Mouse (Mus musculus): Measurements from ENCODE around the gene Slc2a1. TPM values are rescaled to one million over a fixed set of nuclear protein-coding genes. Genes with fewer than 3 reads are reported as not detected.

Gene Slc2a1
- polyA plus RNA-seq, 1 experiment from 2014 or later = 29.6 TPM

DNA sequence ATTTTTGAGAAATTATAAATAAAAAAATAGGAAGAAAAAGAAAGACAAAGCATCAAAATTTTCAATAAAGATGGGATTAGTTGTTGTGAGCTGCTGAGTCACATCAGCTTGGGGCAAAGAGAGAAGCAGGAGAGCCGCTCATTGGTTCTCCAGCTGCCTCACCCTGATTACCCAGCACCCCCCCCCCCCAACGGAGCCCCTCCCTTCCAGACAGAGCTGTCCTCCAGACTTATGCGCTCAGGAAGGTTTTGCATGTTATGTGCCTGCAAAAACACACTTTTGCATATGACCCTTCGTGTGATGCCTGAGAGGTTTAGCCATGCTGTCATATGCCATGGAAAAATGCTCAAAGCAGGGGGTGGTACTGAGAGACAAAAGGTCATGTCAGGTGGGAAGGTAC lies 3.7 kb upstream of the Slc2a1 start:
- Histone ChIP-seq H3K4me3 (ENCODE audit: low read depth, low read length) (no peak overlapping the region), H3K36me3 (replicated peaks; ENCODE audit: insufficient read depth, low read length) (no peaks in the 10 kb centered on the region), H3K9me3 (ENCODE audit: low read length) (no peaks in the 10 kb centered on the region), H3K4me2 (ENCODE audit: low read depth, low read length) (peak overlapping the region; percentile 77), H3K4me1 (ENCODE audit: insufficient read depth) (peaks cover 30% of the 10 kb centered on the region), H3K27me3 (ENCODE audit: insufficient read depth, low read length) (no peaks in the 10 kb centered on the region), H3K27ac (ENCODE audit: low read depth) (no peak overlapping the region), H3K9ac (replicated peaks) (peak overlapping the region; percentile 64)
- 38% methylated on average over 4 of the region's 4 CpGs for WGBS (ENCODE audit: insufficient replicate concordance)
- no peak for ATAC-seq
- TF ChIP-seq CTCF (IDR thresholded peaks at IDR 0.05; ENCODE audit: low read depth) = no peak
- TF ChIP-seq EP300 (IDR thresholded peaks at IDR 0.05; ENCODE audit: low read depth) = no peak
- DNase-seq = no peak

DNA sequence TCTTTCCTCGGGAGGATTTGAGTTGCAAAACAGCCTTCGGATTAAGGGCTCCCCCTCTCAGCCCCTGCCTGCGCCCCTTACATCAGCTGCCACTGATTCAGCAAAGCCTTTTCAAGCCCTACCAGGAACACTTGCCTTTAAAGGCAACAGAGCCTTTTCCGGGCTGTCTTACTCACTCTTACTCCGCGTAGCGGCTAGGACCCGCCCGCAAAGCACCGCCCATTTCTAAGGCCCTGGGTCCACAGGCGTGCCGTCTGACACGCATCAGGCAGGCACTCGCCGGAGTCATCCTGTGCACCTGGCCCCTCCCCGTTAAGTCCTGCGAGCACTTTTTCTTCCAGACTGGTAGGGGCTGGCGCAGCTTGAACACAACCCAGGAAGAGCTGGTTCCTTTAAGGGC lies 2.8 kb upstream of the Slc2a1 start:
- peak overlapping the region; percentile 38 for H3K4me3 ChIP-seq (ENCODE audit: low read depth, low read length)
- H3K9ac ChIP-seq (replicated peaks) = peak overlapping the region; percentile 64
- no peaks in the 10 kb centered on the region for H3K27me3 ChIP-seq (ENCODE audit: insufficient read depth, low read length)
- 0% methylated on average over 18 of the region's 18 CpGs for WGBS (ENCODE audit: insufficient replicate concordance)
- H3K27ac ChIP-seq (ENCODE audit: low read depth) = peak overlapping the region; percentile 70
- DNase-seq (peak; percentile 82), ATAC-seq (peak; percentile 55)
- H3K4me2 ChIP-seq (ENCODE audit: low read depth, low read length) = peak overlapping the region; percentile 77
- peaks cover 38% of the 10 kb centered on the region for H3K4me1 ChIP-seq (ENCODE audit: insufficient read depth)
- H3K9me3 ChIP-seq (ENCODE audit: low read length) = no peaks in the 10 kb centered on the region
- TF ChIP-seq CTCF (IDR thresholded peaks at IDR 0.05; ENCODE audit: low read depth) (no peak), EP300 (IDR thresholded peaks at IDR 0.05; ENCODE audit: low read depth) (no peak)
- no peaks in the 10 kb centered on the region for H3K36me3 ChIP-seq (replicated peaks; ENCODE audit: insufficient read depth, low read length)

DNA sequence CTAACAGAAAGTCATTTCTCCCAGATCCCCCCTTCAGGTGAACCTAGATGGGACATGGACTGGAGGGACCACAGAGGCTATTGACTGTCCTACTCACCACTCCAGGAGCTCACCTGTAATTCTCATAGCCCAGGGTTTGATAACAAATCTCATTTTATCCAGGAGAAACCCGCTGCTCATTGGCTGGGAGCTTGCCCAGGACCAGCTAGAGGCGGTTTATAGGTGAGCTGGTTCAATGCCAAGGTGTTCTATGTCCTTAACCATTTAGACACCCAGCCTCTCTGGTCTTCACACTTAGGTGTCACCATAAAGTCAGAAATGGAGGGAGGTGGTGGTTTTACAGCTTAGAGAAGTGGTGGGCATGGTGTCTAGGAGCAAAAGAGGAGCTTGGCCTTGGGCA lies 644 bp upstream of the Slc2a1 start:
- no peak for DNase-seq
- H3K4me2 ChIP-seq (ENCODE audit: low read depth, low read length) = peak overlapping the region; percentile 92
- no peak for ATAC-seq
- TF ChIP-seq CTCF (IDR thresholded peaks at IDR 0.05; ENCODE audit: low read depth) = no peak
- no peak for TF ChIP-seq EP300 (IDR thresholded peaks at IDR 0.05; ENCODE audit: low read depth)
- H3K4me3 ChIP-seq (ENCODE audit: low read depth, low read length) = peak overlapping the region; percentile 95
- H3K36me3 ChIP-seq (replicated peaks; ENCODE audit: insufficient read depth, low read length) = peaks cover 3% of the 10 kb centered on the region; the same call in 1 of the 2 replicates
- peaks cover 55% of the 10 kb centered on the region for H3K4me1 ChIP-seq (ENCODE audit: insufficient read depth)
- no peaks in the 10 kb centered on the region for H3K9me3 ChIP-seq (ENCODE audit: low read length)
- no peaks in the 10 kb centered on the region for H3K27me3 ChIP-seq (ENCODE audit: insufficient read depth, low read length)
- H3K27ac ChIP-seq (ENCODE audit: low read depth) = peak overlapping the region; percentile 99; the same call in 1 of the 2 replicates
- peak overlapping the region; percentile 93 for H3K9ac ChIP-seq (replicated peaks)
- WGBS (ENCODE audit: insufficient replicate concordance) = 73% methylated on average over 2 of the region's 2 CpGs

DNA sequence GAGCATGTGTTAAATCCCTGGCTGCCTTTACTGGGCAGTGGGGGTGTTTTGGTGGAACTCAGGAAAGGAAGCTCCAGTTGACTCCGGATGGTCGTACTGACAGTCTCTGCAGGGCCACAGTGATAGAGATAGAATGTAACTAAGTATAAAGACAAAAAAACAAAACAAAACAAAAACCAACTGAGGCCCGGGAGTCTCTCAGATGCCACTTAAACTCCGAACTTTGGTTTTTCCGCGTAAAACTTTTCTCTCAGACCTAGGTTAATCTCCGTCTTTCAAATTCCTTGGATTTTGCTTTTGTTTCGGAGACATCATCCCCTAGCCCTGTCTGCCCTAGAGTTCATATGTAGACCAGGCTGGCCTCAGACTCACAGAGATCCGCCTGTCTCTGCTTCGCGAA lies 1.1 kb downstream of the Slc2a1 start:
- peak overlapping the region; percentile 95 for H3K4me3 ChIP-seq (ENCODE audit: low read depth, low read length)
- H3K36me3 ChIP-seq (replicated peaks; ENCODE audit: insufficient read depth, low read length) = peaks cover 15% of the 10 kb centered on the region
- peak overlapping the region; percentile 92 for H3K4me2 ChIP-seq (ENCODE audit: low read depth, low read length)
- no peaks in the 10 kb centered on the region for H3K27me3 ChIP-seq (ENCODE audit: insufficient read depth, low read length)
- DNase-seq (no peak), ATAC-seq (no peak)
- peaks cover 57% of the 10 kb centered on the region for H3K4me1 ChIP-seq (ENCODE audit: insufficient read depth)
- H3K9ac ChIP-seq (replicated peaks) = peak overlapping the region; percentile 93
- TF ChIP-seq CTCF (IDR thresholded peaks at IDR 0.05; ENCODE audit: low read depth) = no peak
- no peak for TF ChIP-seq EP300 (IDR thresholded peaks at IDR 0.05; ENCODE audit: low read depth)
- H3K27ac ChIP-seq (ENCODE audit: low read depth) = peak overlapping the region; percentile 99
- WGBS (ENCODE audit: insufficient replicate concordance) = 19% methylated on average over 11 of the region's 11 CpGs
- no peaks in the 10 kb centered on the region for H3K9me3 ChIP-seq (ENCODE audit: low read length)

DNA sequence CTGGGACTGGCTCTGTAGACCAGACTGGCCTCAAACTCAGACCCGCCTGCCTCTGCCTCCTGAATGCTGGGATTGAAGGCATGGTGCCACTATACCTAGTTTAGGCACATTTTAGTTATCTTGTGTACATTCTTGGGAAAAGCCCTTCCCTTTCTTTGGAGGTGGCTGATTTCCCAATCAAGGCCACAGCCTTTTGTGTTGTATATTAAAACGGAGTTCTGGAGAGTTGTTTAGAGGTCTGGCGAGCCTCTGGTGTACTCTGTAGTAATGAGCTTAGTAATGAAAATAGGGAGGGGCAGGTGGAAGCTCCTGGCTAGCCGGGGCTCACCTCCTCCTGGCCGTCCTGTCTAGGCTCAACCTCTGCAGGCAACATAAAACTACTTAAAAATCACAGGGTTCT lies 2.0 kb downstream of the Slc2a1 start:
- Histone ChIP-seq H3K9me3 (ENCODE audit: low read length) (no peaks in the 10 kb centered on the region), H3K4me1 (ENCODE audit: insufficient read depth) (peaks cover 57% of the 10 kb centered on the region), H3K36me3 (replicated peaks; ENCODE audit: insufficient read depth, low read length) (peaks cover 15% of the 10 kb centered on the region), H3K27ac (ENCODE audit: low read depth) (no peak overlapping the region), H3K27me3 (ENCODE audit: insufficient read depth, low read length) (no peaks in the 10 kb centered on the region), H3K9ac (replicated peaks) (peak overlapping the region; percentile 93), H3K4me3 (ENCODE audit: low read depth, low read length) (peak overlapping the region; percentile 95), H3K4me2 (ENCODE audit: low read depth, low read length) (peak overlapping the region; percentile 92)
- ATAC-seq = no peak
- no peak for TF ChIP-seq EP300 (IDR thresholded peaks at IDR 0.05; ENCODE audit: low read depth)
- WGBS (ENCODE audit: insufficient replicate concordance) = 72% methylated on average over 5 of the region's 5 CpGs
- DNase-seq = no peak

DNA sequence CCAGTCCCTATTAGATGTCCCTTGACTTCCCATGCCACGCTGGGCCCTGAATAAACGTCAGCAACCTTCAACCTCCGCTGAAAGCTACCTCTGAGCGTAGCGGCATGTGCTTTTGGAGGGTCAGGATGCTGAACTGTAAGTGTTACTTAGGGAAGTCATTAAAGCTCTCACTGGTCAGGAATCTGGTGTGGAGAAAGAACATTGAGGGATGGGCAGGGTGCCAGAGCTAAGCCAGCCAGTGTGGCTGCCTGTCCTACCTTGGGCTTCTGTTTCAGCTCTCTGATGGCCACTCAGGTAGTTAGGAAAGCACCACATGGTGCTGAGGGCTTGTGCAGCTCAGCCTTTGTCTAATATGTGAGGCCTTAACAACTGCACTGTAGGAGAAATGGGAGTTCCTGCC lies 2.9 kb downstream of the Slc2a1 start:
- peak overlapping the region; percentile 92 for H3K4me2 ChIP-seq (ENCODE audit: low read depth, low read length)
- no peak overlapping the region; the same call in 1 of the 2 replicates for H3K9ac ChIP-seq (replicated peaks)
- TF ChIP-seq CTCF (IDR thresholded peaks at IDR 0.05; ENCODE audit: low read depth) = no peak
- TF ChIP-seq EP300 (IDR thresholded peaks at IDR 0.05; ENCODE audit: low read depth) = no peak
- no peaks in the 10 kb centered on the region for H3K9me3 ChIP-seq (ENCODE audit: low read length)
- H3K4me3 ChIP-seq (ENCODE audit: low read depth, low read length) = peak overlapping the region; percentile 95
- peaks cover 15% of the 10 kb centered on the region for H3K36me3 ChIP-seq (replicated peaks; ENCODE audit: insufficient read depth, low read length)
- H3K4me1 ChIP-seq (ENCODE audit: insufficient read depth) = peaks cover 57% of the 10 kb centered on the region
- H3K27me3 ChIP-seq (ENCODE audit: insufficient read depth, low read length) = no peaks in the 10 kb centered on the region
- no peak for DNase-seq
- no peak overlapping the region for H3K27ac ChIP-seq (ENCODE audit: low read depth)
- ATAC-seq = no peak
- WGBS (ENCODE audit: insufficient replicate concordance) = 81% methylated on average over 5 of the region's 5 CpGs

Data from liver, postnatal 0 days (tissue).